Mouse (Mus musculus): Measurements from ENCODE around the gene Sec16a.

The Sec16a gene

GRCm38 (mm10) chr2:26444946-26445665 is at the start of gene Sec16a:
Gene Sec16a, minus strand, starts transcription at chr2:26445216.
- peak; percentile 100 for DNase-seq (ENCODE audit: low read depth, low spot score)

DNA sequence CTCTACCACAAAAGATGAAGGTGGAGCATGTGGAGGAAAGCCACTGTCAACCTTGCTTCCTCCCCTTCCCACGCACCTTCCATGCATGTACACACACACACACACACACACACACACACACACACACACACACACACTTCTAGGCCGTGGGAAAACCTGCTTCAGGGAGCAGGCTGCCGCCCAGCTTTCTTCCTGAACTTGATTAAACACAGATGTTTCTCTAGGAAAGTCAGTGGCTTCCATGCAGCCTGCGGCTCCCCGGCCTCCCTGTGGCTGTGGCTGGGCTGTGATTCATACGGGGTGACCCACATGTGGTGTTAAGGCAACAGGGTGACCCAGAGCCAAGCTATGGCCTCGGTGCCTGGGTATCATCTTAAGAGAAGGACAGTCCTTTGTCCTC is 49.4 kb upstream of the Sec16a start:
- DNase-seq (ENCODE audit: low read depth, low spot score), result no peak

GRCm38 (mm10) chr2:26493021-26493781 is 48.2 kb upstream of the Sec16a start:
- no peak for DNase-seq (ENCODE audit: low read depth, low spot score)

DNA sequence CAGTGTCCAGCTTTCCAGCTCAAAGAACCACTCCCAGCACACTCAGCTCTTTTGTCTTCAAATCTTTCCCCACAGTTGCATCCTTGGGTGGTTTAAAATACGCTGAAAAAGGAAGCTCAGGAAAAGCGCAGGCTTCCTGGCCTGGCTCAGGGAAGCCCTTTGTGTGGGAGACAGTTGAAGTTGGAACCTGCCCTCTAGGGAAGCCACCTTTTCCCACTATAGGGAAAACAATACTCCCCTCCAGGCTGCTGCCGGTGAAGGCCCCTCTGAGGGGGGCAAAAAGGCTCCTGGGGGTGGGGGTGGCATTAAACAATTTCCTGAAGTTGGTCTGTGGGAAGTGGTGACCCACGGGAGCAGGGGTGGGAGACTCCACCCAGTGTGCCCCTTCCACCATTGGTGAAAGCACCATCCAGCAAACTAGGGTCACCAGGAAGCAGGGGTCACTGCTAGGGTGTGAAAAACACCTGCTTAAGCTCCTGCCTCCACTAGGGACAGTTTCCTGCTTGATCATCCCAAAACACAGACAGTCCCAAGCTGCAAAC is 45.8 kb upstream of the Sec16a start:
- DNase-seq (ENCODE audit: low read depth, low spot score), result no peak

- peak; percentile 77 for DNase-seq (ENCODE audit: low read depth, low spot score)
These were observed 43.6 kb upstream of the Sec16a start for GRCm38 (mm10) chr2:26488535-26489135.

- peak; percentile 81 for DNase-seq (ENCODE audit: low read depth, low spot score)
These were observed 42.5 kb upstream of the Sec16a start for GRCm38 (mm10) chr2:26487322-26488021.

GRCm38 (mm10) chr2:26486835-26487321 is 41.9 kb upstream of the Sec16a start:
- peak; percentile 84 for DNase-seq (ENCODE audit: low read depth, low spot score)

DNA sequence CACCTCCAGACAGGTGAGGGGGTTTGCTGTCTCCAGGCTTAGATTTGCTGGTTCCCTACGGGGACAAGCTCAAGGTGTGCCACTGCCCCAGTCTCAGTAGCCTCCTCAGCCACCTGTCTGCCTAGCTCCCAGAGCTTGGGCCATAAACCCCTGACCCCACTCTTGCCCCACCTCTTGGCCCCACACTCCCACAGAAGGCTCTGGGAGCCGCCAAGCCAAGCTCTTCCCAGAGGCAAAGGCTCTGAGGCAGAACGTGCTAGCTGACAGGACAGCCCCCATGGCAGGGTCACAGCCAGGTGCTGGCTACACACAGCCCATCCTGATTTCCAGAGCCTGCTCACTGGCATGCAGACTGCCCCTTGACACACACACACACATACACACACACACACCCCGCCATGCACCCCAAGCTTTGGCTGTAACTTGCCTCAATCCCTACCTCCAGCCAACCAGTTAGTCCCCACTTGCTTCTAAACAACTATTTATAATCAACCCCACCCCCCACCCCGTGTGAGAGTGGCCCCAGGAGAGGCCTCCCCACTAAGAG is 41.3 kb upstream of the Sec16a start:
- no peak for DNase-seq (ENCODE audit: low read depth, low spot score)

- peak; percentile 60 for DNase-seq (ENCODE audit: low read depth, low spot score)
These were observed 40.7 kb upstream of the Sec16a start for GRCm38 (mm10) chr2:26485710-26486109.

GRCm38 (mm10) chr2:26485278-26485677 is 40.3 kb upstream of the Sec16a start:
- DNase-seq (ENCODE audit: low read depth, low spot score), result no peak

DNA sequence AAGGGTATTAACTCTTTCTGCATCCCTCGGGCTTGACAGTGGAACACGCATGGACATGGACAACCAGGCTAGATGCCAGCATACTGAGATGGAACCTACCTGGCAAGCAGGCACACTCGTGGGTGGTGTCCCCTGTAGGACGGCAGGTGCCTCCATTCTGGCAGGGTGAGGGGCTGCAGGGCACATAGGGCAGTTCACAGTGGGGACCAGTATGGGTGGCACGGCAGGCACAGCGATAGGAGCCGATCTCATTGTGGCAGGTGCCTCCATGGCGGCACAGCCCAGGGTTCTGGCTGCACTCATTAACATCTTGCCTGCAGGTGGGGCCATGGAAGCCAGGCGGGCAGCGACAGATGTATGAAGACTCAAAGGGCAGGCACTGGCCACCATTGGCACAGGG is 39.2 kb upstream of the Sec16a start:
- no peak for DNase-seq (ENCODE audit: low read depth, low spot score)

DNA sequence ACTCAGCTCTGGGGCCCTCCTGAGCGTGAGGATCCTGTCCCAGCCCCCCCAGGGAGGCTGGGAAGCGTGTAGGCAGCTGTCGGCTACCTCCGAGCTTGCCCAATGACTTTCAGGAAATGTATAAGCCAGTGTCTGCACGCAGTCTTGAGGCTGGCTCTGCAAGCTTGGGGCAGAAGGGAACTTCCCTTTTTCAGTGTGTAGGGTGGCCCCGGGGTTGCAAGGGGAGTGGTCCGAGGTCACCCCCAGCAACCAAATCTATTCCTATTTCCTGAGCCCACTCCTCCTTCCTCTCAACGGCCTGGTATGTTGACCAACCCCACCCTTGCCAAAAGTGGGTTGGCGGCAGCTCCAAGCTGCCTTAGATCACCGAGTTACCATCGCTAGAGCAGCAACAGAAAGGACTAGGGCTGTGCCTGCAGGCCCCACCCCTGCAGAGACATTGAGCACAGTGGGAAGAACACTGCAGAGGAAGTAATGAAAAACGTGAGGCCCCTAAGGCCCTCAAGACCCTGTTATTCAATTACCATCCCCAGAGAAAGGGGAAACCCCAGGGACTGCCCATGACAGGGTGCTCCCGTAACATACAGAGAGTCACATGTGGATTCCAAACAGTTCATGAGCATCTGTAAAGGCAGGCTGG is 38.3 kb upstream of the Sec16a start:
- DNase-seq (ENCODE audit: low read depth, low spot score), result no peak

DNA sequence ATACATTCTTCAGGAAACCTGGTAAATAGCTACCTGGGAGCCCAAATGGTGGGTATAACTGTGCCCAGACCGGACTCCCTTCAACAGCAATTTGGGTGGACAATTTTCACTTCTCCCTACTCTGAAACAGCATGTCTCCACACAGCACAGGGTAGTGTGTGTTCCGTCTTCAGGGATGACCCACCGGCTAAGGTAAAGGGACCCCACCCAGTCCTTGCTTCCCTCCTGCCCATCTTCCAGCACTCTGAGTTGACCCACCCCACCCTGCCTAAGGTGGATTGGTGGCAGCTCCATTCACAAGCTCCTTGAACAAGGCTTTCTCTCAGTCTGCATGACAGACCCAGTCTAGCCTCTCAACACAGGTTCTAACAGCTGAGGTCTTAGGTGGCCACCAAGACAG is 37.8 kb upstream of the Sec16a start:
- DNase-seq (ENCODE audit: low read depth, low spot score), result no peak

- DNase-seq (ENCODE audit: low read depth, low spot score), result no peak
These were observed 36.9 kb upstream of the Sec16a start for GRCm38 (mm10) chr2:26481724-26482495.

- no peak for DNase-seq (ENCODE audit: low read depth, low spot score)
These were observed 35.9 kb upstream of the Sec16a start for GRCm38 (mm10) chr2:26480911-26481310.

DNA sequence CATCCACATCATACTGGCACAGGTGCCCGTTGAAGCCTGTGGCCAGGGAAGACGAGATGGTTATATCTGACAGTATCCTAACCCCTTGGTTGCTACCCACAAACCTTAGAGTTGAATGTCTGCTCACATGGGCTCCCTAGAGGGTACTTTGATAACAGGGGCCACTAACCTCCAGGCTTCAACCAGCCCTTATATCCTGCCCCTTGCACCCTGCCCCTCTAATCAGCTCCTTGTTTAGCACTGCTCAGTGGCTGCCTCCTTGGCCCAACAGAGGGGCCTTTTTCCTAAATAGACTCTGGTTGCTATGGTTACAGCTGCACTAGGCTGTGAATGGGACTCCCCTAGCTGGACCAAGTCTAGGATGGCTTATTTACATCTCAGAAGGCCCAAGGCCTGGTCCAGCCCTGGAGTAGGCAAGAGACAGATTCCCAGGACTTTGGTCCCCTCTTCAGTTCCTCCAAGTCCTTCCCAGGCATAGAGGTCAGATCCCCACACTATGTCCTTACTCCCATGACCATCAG is 33.7 kb upstream of the Sec16a start:
- no peak for DNase-seq (ENCODE audit: low read depth, low spot score)

DNA sequence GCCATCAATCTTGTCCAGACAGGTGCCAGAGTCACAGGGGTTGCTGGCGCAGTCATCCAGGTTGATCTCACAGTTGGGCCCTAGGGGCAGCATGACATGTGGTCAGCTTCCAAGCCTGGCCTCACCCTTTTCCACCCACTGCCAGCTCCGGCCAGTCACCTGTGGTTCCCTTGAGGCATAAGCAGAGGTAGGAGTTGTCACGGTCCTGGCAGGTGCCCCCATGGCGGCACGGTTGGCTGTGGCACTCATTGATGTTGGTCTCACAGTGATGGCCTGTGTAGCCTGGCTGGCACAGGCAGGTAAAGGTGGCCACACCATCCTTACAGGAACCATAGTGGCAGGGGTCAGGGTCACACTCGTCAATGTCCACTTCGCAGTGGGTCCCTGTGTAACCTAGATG is 32.9 kb upstream of the Sec16a start:
- DNase-seq (ENCODE audit: low read depth, low spot score), result no peak

DNA sequence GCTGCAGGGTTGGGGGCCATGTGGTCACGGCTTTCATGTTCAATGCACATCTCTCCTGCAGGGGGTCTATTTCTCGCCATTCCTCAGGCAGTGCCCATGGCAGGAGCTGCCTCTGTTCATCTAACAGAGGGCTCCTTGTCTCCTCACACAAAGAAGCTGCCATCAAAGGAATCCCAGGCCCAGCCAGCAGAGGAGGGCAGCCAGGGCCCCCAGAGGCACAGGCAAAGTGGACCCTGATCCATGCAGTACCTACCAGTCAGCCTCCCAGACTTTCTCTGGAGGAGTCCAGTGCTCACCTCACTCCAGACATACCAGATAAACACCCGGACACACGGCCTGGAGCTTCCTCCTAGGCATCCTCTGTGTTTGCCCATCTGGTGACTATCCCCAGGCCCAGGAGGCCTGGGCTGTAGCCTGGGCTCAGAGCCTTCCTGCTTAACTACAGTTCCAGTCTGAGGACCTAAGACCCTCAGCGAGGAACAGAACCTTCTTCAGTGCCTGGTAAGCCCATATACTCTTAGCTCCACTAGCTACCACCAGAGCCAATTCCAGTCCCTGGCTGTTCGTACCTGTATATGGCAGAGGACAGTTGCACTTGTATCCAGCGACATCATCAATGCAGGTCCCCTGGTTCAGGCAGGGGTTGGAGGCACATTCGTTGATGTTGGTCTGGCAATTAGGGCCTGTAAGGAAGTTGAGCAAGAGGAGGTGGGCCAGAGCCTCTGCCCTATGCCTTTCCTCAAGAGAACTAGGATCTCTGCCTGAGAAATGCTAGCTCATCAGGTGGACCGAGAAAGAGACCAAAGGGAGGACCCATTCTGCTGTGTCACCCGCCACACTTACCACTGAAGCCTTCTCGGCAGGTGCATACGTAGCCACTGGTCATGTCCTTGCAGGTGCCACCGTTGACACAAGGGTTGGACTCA is 30.8 kb upstream of the Sec16a start:
- peak; percentile 70 for DNase-seq (ENCODE audit: low read depth, low spot score)

Measured in mesoderm, embryonic 11.5 days (tissue).